Mouse (Mus musculus) liver, embryonic 14.5 days (tissue): ENCODE results near the gene Mbnl1. TPM values are rescaled to one million over a fixed set of nuclear protein-coding genes. Genes with fewer than 3 reads are reported as not detected.
A peak's percentile ranks its signal among the peaks of the same experiment; 100 is the strongest.

Experiments used
- ATAC-seq: fragments of 200-750 bp; cut with Nextera tagmentation; 2 replicates; pipeline ENCODE4 v1.8.0; 2017; ENCODE audit warnings: moderate number of reproducible peaks, mild to moderate bottlenecking, moderate library complexity; ENCODE audit not compliant: insufficient read depth
- DNase-seq, 3 experiments: peaks; one replicate each; pipeline ENCODE4 v3.0.0-alpha.2; 2012 to 2013; ENCODE audit warnings: low read depth in 3 of 3, low spot score in 3 of 3
- H3K27ac ChIP-seq: fragments of 300-500 bp; sonication (generic); 2 replicates; pipeline ENCODE4 v1.5.1; 2014; ENCODE audit warnings: moderate library complexity, mild to moderate bottlenecking, control low read depth, inconsistent platforms
- H3K27me3 ChIP-seq: fragments of 300-500 bp; sonication (generic); 2 replicates; pipeline ENCODE4 v1.6.1; 2014; ENCODE audit warnings: mild to moderate bottlenecking, low read length, moderate library complexity; ENCODE audit not compliant: control insufficient read depth, insufficient read depth
- H3K36me3 ChIP-seq: fragments of 300-500 bp; sonication (generic); replicated peaks from 2 replicates; pipeline ENCODE4 v1.6.1; 2014; ENCODE audit warnings: low read depth; ENCODE audit not compliant: control insufficient read depth, insufficient read depth
- H3K4me1 ChIP-seq, 2 experiments: fragments of 200-500 bp in 1 of 2; fragments of 300-500 bp in 1 of 2; sonication (generic) in 1 of 2; replicated peaks; 2 replicates each; pipeline ENCODE4 v1.6.1; 2012 to 2014; ENCODE audit warnings: antibody characterized with exemption in 1 of 2, inconsistent platforms in 1 of 2, low read length in 1 of 2; ENCODE audit not compliant: control insufficient read depth in 2 of 2, insufficient read depth in 2 of 2
- H3K4me2 ChIP-seq: fragments of 300-500 bp; sonication (generic); 2 replicates; pipeline ENCODE4 v1.6.1; 2014; ENCODE audit warnings: low read depth, mild to moderate bottlenecking, control low read depth, moderate library complexity
- H3K4me3 ChIP-seq, 2 experiments: fragments of 200-500 bp in 1 of 2; fragments of 300-500 bp in 1 of 2; sonication (generic) in 1 of 2; 2 replicates each; pipeline ENCODE4 v1.5.1; 2012 to 2014; ENCODE audit warnings: low read depth in 2 of 2, low read length in 2 of 2, mild to moderate bottlenecking in 2 of 2, control low read depth in 1 of 2, inconsistent platforms in 1 of 2, moderate library complexity in 1 of 2; ENCODE audit not compliant: insufficient read depth in 1 of 2
- H3K9ac ChIP-seq: fragments of 300-500 bp; sonication (generic); replicated peaks from 2 replicates; pipeline ENCODE4 v1.6.1; 2014; ENCODE audit warnings: mild to moderate bottlenecking, control low read depth, moderate library complexity
- H3K9me3 ChIP-seq: fragments of 300-500 bp; sonication (generic); 2 replicates; pipeline ENCODE4 v1.6.1; 2016; ENCODE audit warnings: low read length, mixed read lengths; ENCODE audit not compliant: control insufficient read depth
- CTCF ChIP-seq: IDR thresholded peaks from 2 replicates; pipeline ENCODE4 v1.5.1; 2016; ENCODE audit warnings: antibody characterized with exemption, low read depth, control low read depth
- EP300 ChIP-seq: IDR thresholded peaks from 2 replicates; pipeline ENCODE4 v1.6.1; 2016; ENCODE audit warnings: antibody characterized with exemption, low read depth
- WGBS: fragments of 180-500 bp; shearing (Covaris S2); extraction: QIAGEN DNeasy Blood & Tissue Kit; methylation state at CpG from one replicate; pipeline ENCODE4 v1.1.7; 2014; ENCODE audit not compliant: insufficient replicate concordance; 5-methylcytosine and 5-hydroxymethylcytosine counted together
- polyA plus RNA-seq, 2 experiments: library from polyadenylated mRNA; depleted of rRNA in 1 of 2; stranded (reverse) in 1 of 2; unstranded in 1 of 2; fragments of >200 nt; fragmentation: Nextera tagmentation in 1 of 2; extraction: Ambion mirVana in 1 of 2; gene quantifications; 2 replicates each; pipeline versions ENCODE4 v1.2.1 to v1.2.3; 2012 to 2014

The Mbnl1 gene
- polyA plus RNA-seq, 2 experiments: 32.9 to 128 TPM

- ATAC-seq (peak; percentile 100), DNase-seq (peak; percentile 74 to 85 (median 77))
Measured at GRCm38 (mm10) chr3:60546196-60546595, 73.6 kb downstream of the Mbnl1 start.

GRCm38 (mm10) chr3:60546904-60547303 lies 74.3 kb downstream of the Mbnl1 start:
- Histone ChIP-seq H3K27ac (peak overlapping the region; percentile 77), H3K4me3 (no peak overlapping the region), H3K9ac (peak overlapping the region; percentile 52), H3K4me2 (peak overlapping the region; percentile 65), H3K27me3 (no peaks in the 10 kb centered on the region), H3K9me3 (no peaks in the 10 kb centered on the region), H3K36me3 (peaks cover 7% of the 10 kb centered on the region), H3K4me1 (peaks cover 19 to 26% of the 10 kb centered on the region in 2 experiments)
- ATAC-seq (no peak), DNase-seq (no peak)
- WGBS: 91% methylated on average over 4 of the region's 4 CpGs
- TF ChIP-seq EP300 (no peak), CTCF (no peak)

More at GRCm38 (mm10) chr3:60546196-60546595, 73.6 kb downstream of the Mbnl1 start:
- peaks cover 19 to 23% of the 10 kb centered on the region in 2 experiments for H3K4me1 ChIP-seq
- peak overlapping the region; percentile 65 for H3K4me2 ChIP-seq
- H3K27ac ChIP-seq: peak overlapping the region; percentile 77
- H3K9ac ChIP-seq: peak overlapping the region; percentile 52
- H3K4me3 ChIP-seq: no peak overlapping the region
- no peaks in the 10 kb centered on the region for H3K9me3 ChIP-seq
- no peaks in the 10 kb centered on the region for H3K27me3 ChIP-seq
- 7% methylated on average over 9 of the region's 9 CpGs for WGBS
- H3K36me3 ChIP-seq: peaks cover 4% of the 10 kb centered on the region; the same call in 1 of the 2 replicates
- TF ChIP-seq EP300: peak; percentile 86
- TF ChIP-seq CTCF: no peak

GRCm38 (mm10) chr3:60550492-60550891 lies 77.9 kb downstream of the Mbnl1 start:
- Histone ChIP-seq H3K36me3 (peaks cover 7% of the 10 kb centered on the region), H3K4me1 (peaks cover 11 to 15% of the 10 kb centered on the region in 2 experiments), H3K9me3 (no peaks in the 10 kb centered on the region), H3K4me3 (no peak overlapping the region), H3K27ac (no peak overlapping the region), H3K9ac (no peak overlapping the region), H3K4me2 (no peak overlapping the region), H3K27me3 (no peaks in the 10 kb centered on the region)
- ATAC-seq (no peak), DNase-seq (no peak)
- no peak for TF ChIP-seq CTCF
- TF ChIP-seq EP300: no peak
- WGBS: 80% methylated on average over 5 of the region's 5 CpGs

GRCm38 (mm10) chr3:60551650-60552049 lies 79.0 kb downstream of the Mbnl1 start:
- Histone ChIP-seq H3K9me3 (no peaks in the 10 kb centered on the region), H3K9ac (no peak overlapping the region), H3K4me1 (peaks cover 7 to 10% of the 10 kb centered on the region in 2 experiments), H3K27me3 (no peaks in the 10 kb centered on the region), H3K36me3 (peaks cover 7% of the 10 kb centered on the region), H3K4me2 (no peak overlapping the region), H3K4me3 (no peak overlapping the region), H3K27ac (no peak overlapping the region)
- DNase-seq (no peak), ATAC-seq (no peak)
- TF ChIP-seq EP300 (no peak), CTCF (no peak)
- WGBS: 72% methylated on average over 3 of the region's 3 CpGs

GRCm38 (mm10) chr3:60553011-60553410 lies 80.4 kb downstream of the Mbnl1 start:
- no peak for TF ChIP-seq CTCF
- no peak for TF ChIP-seq EP300
- ATAC-seq (no peak), DNase-seq (no peak)
- Histone ChIP-seq H3K9me3 (no peaks in the 10 kb centered on the region), H3K4me1 (peaks cover 0 to 6% of the 10 kb centered on the region in 2 experiments; a peak in 2 of 4 replicates), H3K4me2 (no peak overlapping the region), H3K36me3 (peaks cover 3% of the 10 kb centered on the region), H3K27ac (no peak overlapping the region), H3K4me3 (no peak overlapping the region), H3K27me3 (no peaks in the 10 kb centered on the region), H3K9ac (no peak overlapping the region)
- WGBS: 36% methylated on average over 3 of the region's 3 CpGs
